Mouse (Mus musculus): Measurements from ENCODE around the gene Tnfsf10.

Tnfsf10 gene

DNA sequence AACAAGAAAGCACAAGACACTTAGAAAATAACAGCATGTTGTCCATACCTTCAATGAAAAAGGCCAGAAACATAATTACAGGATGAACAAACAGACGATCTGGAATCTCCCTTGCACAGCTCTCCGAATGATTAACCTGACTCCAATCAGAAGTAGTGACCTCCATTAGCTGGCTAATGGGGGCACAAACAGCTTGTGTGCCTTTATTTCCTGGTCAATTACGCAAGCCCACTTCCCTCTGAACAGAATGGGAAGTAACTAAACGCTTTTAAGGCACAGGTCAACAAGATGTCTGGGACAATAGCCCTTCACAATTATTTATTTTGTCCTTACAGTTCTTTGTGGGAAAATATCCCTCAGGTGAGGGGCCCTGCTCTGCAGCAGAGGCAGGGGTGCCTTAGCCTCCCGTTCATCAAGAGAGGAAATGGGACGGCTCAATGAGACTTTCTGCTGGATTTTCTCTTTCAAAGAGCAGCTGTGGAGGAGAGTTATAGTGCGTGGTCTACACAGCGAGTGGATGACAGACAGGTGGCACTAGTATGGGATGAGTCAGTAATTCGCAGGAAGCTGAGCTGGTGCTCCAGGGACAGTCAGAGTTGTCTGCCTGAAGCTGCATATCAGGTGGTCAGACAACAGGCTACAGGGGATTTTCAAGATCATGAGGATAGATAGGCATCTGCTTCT lies 14.3 kb upstream of the Tnfsf10 start:
- in situ Hi-C loops (cut with MboI; ENCODE audit: low sequenced_read_pairs), result no loop called here

DNA sequence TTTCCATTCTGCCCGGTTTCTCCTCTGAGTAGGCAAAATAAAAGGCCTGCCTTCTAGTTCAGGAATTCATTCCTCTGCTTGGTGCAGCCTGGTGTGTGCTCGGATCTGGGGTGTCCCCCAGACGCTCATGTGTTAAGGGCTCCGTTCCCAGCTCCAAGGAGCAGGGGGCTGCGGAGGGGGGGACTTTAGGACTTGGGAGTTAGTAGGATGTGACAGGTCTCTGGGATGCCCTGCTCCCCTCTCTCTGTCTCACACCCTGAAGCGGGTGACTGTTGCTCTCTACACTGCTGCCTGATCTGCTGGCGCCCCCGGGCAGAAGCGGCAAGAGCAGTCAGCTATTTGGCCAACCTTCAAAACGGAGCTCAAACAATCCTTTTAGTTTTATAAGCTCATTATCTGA lies 10.0 kb upstream of the Tnfsf10 start:
- in situ Hi-C loops (cut with MboI; ENCODE audit: low sequenced_read_pairs), result no loop called here

DNA sequence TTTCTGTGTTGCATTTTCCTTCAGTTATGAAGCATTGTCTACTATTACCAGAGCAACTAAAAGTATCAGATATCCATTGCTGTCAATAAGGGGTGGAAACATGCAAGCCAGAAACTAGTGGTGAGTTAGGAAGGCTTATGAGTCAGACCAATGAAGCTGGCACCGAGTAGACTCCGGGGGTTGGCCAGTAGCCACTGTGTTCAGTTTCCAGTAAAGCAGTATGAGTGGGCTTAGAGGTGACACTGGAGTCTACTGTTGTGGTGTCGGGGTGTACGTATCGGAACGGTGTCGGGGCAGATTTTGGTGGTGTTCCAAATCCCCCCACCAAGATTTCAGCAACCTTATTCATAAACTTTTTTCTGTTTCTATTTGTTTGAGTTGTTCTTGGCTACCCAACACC lies 5.9 kb upstream of the Tnfsf10 start:
- in situ Hi-C loops (cut with MboI; ENCODE audit: low sequenced_read_pairs), result no loop called here

DNA sequence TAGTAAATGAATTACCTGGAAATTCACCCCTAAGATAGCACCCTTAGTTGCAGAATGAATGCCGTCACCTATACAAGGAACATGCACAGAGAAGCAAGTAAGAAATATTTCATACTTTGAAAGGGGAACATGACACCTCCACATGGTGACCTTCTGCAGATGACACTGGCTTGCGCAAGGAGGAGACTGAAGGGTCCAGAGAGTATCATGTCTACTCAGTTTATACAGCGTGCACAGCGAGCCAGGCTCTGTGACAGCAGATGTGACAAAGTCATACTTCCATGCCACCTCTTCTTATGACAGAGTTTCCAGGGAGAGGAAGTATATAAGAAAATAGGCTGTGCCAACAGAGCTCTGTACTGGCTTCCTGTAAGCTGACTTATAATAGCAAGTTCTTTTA lies 5.4 kb upstream of the Tnfsf10 start:
- in situ Hi-C loops (cut with MboI; ENCODE audit: low sequenced_read_pairs), result no loop called here

DNA sequence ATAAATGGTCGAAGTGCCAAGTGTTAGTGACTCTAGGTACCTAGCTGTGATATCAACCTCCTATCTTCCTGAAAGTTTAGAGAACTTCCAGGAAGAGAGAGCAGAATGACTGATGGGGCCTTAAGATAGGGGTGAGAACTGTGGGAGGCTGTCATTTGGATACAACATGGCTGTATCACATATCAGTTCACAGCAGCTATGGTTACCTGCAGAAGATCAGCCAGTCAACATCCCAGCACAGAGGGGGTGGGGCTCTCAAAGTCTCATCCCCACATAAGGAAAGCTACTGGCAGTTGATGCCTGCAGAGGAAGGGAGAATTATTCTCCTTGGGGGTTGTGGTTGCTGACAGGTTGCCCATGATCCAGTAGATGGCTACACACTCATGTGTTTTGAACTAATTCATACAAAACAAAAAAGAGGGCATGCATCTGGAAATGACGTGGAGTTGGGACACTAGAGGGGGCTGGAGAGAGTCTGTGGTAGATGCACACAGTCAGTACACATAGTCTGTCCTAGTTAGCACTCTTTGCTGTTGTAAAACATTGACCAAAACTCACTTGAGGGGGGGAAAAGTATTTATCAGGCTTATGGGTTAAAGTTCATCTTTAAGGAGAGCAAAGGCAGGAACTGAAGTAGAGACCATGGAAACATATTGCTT lies 2.2 kb upstream of the Tnfsf10 start:
- in situ Hi-C loops (cut with MboI; ENCODE audit: low sequenced_read_pairs), result no loop called here

DNA sequence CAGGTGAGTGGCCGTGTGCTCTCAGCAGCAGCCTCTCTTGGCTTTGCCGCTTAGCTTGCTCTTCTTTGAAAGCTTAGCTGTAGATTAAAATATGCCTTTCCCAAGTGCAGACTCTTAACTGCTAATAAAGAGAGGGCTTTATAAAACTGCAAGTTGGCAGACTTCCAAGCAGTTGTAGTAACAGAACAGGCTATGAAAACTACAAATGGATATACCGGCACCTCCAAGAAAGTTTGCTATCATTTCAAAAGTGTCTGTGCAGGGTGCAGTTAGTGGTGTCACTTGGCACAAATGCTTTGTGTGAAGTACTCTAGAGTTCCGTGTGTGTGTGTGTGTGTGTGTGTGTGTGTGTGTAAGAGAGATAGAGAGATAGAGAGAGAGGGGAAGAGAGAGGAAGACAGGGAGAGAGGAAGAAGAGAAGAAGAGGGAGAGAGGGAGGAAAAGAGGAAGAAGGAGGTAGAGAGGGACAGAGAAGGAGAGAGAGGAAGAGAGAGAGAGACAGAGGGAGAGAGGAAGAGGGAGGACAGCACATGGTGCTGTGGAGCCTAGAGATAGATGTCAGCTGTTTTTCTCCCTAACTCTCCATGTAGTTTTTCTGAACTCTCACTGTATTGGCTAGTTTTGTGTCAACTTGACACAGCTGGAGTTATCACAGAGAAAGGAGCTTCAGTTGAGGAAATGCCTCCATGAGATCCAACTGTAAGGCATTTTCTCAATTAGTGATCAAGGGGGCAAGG lies 628 bp downstream of the Tnfsf10 start:
- in situ Hi-C loops (cut with MboI; ENCODE audit: low sequenced_read_pairs), result no loop called here

DNA sequence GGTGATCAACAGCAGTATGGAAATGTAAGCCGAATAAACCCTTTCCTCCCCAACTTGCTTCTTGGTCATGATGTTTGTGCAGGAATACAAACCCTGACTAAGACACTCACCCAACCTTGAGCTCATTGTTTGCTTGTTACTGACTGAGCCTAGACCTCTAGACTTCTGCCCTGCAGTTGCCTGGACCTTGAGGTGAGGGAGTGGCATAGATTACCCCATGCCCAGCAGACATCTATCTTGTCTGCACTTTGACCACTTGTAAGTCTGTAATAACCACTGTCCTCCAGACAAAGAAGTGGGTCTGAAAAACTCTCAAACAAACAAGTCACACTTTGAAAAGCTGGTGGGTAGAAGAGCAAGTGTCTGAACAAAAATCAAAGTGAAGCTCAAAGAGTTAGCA lies 2.8 kb downstream of the Tnfsf10 start:
- in situ Hi-C loops (cut with MboI; ENCODE audit: low sequenced_read_pairs), result no loop called here

DNA sequence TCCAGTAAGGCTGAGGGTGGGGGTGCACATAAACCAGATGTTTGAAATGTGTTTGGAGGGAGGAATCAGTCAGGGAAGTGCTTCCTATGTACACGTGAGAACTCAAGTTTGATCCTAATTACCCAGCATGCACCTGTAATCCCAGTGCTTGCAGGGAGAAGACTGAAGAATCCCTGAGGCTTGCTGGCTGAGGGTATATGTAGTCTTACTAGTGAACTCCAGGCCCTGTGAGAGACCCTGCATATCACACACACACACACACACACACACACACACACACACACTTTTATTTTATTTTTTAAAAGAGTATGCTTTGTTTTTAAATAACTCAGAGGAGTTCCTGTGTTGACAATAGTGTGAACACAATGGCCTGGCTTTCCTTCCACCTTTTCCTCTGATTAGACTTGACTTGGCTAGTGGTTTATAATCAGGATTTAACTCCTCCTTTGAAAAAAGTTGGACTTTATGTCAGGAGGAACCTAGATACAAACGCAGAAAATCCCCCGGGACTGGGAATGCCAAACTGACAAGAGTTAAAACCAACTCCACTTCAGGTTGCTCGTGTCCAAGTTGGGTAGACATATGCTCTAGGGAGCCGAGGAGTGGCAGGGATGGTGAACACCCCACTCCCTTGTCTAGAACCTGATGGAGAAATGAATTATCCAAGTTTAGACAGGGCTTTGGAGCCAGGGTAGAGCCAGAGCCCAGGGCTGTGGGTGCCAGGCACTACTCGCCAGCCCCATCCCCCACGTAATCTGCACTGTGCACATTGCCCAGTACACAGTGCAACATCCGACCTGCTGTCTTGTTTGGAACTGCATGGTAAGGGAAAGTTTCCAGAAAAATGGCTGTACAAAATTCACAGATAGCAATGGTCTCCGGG lies 4.0 kb downstream of the Tnfsf10 start:
- in situ Hi-C loops (cut with MboI; ENCODE audit: low sequenced_read_pairs), result no loop called here

DNA sequence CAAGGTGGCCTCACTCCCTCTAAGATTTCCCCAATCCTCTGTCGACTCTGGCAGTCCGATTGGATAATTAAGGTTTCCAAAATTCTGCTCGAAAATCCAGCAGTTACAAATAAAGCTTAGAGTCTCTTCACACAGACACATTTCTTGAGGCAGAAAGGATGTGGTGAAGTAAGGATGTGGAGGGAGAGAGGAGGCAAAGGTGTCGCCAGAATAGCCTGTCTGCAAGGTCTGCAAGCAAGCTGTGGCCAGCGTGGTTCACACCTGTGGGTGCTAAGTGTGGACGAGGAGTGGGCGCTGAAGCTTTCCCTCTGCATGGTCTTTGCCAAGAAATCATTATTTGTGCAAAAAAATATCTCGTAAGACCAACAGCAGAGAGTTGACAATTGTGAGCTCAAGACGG lies 5.8 kb downstream of the Tnfsf10 start:
- in situ Hi-C loops (cut with MboI; ENCODE audit: low sequenced_read_pairs), result no loop called here

DNA sequence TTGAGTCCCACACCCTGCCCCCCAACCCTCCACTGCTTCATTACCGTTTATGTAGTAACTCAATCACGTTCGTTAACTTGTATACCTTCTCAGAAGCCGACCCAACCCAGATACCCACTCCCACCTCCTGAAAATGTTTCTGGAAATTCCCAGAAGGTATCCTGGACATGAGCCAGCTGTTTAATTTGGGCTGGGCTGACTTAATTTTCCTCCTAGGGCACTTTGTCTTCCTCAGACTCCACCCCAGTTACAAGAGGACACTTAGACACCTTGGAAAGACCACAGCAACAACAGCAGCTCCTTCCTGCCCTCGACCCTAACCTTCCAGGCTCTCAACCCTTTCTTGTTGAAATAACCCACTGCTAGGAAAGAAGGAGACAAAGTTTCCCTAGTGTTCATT lies 6.7 kb downstream of the Tnfsf10 start:
- in situ Hi-C loops (cut with MboI; ENCODE audit: low sequenced_read_pairs), result no loop called here

DNA sequence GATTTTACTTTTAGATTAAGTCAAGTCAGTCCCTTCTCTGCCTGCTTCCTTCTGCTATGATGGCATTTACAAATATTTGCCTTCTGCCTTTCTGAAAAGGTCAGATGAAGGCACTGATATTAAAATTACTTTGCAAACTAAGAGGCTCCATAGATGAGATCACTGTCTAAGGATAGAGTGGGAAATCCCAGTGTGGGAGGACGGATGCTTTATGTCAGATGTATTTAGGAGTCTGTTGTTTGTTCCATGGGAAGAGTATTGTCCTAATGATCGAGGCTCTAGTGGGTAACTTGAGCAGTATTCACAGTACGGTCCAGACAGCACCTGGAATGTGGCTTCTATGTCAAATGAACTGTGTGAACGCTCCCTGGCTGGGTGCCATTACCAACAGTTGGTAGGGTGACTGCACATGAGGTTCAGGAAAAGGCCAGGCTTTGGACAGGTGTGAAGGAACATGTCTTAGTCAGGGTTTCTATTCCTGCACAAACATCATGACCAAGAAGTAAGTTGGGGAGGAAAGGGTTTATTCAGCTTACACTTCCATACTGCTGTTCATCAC lies 9.9 kb downstream of the Tnfsf10 start:
- in situ Hi-C loops (cut with MboI; ENCODE audit: low sequenced_read_pairs), result no loop called here

DNA sequence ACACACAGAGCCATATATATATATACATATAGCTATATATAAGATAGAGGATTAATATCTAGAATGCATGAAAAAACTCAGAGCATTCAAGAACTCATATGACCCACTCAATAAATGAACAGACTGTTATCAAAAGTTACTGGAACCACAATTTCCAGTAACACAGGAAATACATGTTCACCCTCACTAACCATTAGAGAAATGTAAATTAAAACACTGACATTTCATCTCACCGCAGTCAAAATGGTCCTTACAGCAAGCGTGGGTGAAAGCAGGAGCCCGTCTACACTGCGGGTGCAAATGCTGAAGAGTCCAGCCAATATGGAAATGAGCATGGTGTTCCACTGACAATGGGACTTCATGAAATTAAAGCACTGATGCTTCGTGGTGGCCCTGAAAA lies 13.9 kb downstream of the Tnfsf10 start:
- in situ Hi-C loops (cut with MboI; ENCODE audit: low sequenced_read_pairs), result no loop called here

DNA sequence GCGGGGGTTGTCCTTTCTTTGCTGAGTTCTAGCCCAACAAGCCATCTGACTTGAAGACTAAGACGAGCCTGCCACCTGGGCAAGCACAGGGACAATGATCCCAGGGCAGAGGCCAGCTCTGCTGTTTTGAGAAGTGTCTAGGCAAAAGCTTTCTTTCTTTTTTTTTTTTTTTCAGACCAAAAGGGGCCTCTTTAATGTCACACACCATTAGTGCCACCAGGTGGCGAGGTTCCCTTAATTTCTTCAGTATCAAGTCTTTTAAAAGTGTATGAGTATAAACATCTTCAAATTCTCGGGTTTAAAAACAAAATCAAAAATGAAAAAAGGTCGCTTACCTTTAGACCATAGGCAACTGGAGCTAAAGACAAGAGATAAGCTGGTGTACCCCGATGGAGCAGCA lies 21.6 kb downstream of the Tnfsf10 start:
- in situ Hi-C loops (cut with MboI; ENCODE audit: low sequenced_read_pairs), result no loop called here

DNA sequence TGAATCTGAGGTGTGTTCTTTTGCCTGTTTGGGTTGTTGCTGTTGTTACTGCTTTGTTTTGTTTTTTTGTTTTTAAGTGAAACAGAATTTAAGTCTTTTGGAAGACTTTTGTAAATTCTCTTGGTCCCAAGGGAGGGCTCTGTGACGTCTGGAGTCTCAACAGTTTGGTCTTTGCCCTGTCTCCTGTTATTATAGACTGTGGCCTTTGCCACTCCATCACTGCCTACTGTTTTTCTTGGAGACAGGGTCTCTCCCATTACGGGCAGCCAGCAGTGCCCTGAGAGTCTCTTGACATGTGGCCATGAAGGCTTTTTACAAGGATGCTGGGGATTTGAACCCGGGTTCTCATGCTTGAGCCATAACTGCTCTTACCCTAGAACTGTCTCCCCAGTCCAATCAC lies 22.1 kb downstream of the Tnfsf10 start:
- in situ Hi-C loops (cut with MboI; ENCODE audit: low sequenced_read_pairs), result no loop called here

DNA sequence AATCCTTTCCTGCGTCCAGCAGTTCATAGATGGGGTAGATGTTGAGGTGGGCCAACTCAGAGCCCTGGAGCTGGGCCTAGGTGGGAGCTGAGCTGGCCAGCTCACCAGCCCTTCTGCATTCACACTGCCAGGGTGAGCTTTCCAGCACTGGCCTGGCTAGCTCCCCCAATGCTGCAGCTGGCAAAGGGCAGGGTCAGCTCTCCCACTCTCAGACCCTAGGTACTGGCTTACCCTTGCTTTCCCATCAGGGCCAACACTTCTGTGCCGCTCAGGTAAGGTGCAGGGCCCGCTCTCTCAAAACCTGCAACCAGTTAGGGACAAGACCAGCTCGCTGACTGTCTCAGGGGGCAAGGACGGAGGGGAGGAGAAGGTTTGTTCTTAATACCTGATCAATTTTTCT lies 23.9 kb downstream of the Tnfsf10 start:
- in situ Hi-C loops (cut with MboI; ENCODE audit: low sequenced_read_pairs), result no loop called here

DNA sequence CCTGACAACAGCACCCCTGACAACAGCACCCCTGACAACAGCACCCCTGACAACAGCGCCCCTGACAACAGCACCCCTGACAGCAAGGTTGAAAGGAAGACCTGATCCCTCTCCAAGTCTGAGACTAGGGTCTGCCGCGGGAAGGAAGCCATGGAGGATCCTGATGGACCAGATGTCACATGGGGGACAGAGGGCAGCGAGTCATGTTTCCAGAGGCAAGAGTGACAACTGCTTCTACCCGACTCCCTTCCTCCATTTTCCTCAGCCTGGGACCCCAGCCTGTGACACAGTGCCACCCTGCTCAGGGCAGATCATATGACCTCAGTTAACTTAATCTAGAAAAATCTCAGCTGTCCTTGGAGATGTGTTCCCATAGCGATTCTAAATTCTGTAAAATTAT lies 25.6 kb downstream of the Tnfsf10 start:
- in situ Hi-C loops (cut with MboI; ENCODE audit: low sequenced_read_pairs), result no loop called here

DNA sequence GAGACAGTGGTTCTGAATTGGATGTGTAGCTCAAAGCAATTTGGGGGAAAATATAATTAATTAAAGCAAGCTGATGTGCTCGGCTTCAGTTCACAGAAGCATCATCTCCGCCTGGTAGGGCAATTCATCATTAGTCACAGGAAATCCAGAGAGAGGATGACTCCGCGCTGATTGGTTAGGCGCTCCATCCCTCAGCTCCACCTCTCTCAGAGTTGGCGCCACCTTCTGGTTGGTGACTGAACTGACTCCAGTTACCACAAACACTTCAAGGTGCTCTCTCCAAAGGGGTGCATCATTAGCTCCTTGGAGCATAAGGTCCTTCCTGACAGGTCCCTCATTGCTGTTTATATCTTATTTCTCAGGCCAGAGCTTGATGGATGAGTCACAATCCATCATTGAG lies 28.7 kb downstream of the Tnfsf10 start:
- in situ Hi-C loops (cut with MboI; ENCODE audit: low sequenced_read_pairs), result no loop called here

DNA sequence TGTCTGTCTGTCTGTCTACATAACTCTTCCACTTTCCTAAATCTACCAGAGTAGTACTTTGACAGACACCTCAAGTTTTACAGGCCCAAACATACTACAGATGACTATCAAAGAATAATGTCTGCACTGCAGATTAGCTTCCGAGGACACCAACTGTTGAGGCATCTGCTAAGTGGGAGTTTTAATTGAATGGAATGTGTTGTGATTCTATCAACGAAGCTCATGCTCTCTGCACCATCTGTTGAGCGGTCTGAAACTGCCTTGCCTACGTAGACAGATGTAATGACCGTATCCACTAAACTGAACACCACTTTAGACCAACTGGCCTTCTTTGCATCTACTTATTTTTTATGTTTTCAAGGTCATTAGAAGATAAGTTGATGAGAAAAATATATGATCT lies 31.6 kb downstream of the Tnfsf10 start:
- in situ Hi-C loops (cut with MboI; ENCODE audit: low sequenced_read_pairs), result no loop called here

DNA sequence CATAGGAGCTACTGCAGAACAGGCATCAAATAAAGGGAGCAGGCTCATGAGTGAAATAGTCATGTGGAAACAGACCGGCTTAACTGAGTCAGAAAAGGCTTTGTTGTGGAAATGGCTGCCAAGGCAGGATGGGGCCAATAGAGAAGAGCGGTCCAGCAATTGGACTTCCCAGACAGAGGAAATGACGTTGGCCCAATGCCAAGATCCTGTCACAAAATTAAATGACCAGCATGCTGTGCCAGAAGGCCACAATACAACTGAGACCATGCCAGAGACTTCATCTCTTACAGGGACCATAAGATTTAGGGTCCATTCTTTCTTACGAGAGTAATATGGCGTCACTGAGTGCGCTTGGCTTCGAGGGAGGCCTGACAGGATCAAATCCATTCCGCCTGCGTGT lies 34.3 kb downstream of the Tnfsf10 start:
- in situ Hi-C loops (cut with MboI; ENCODE audit: low sequenced_read_pairs), result no loop called here

DNA sequence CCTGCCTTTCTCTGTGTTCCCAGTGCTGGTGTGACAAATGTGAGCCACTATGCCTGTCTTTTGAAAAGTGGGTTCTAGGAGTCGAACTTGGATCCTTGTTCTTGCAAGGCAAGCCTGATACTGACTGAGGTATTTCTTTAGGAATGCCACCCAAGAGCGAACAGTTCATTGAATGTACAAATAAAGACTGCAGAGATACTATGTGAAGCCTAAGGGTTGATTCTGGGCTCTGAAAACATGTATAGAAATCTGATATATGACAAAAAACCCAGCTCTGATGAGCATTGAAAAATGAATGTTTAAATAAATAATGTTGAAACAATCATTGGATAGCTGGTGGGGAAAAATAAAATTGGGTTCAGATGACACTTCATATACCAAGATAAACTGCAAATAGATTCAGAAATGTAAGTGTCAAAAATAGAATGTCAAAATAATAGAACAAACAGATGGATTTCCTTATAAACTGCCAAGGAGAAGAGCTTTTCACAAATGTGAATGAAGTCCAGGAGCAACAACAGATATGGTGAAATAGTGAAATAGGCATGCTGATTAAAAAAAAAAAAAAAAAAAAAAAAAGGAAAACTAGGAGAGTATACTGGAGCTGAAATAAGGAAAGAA lies 42.4 kb downstream of the Tnfsf10 start:
- in situ Hi-C loops (cut with MboI; ENCODE audit: low sequenced_read_pairs), result no loop called here

DNA sequence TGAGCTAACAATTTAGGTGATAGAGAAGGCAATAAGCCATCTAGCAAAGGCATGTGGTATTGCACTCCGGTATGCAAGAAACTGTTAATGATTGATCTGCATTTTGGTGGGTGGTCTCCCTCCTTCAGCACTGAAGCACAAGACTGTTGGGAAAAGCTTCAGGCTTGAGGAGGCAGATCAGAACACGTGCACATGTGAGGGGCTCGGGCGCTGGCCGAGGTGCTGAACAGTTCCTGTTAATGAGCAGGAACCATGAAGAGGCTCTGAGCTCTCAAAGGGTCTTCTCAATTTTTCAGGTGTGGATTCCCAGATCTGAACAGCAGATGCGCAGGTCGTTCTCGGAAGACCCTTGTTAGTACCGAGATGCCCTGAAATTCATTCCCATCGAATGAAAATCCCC lies 53.3 kb downstream of the Tnfsf10 start:
- in situ Hi-C loops (cut with MboI; ENCODE audit: low sequenced_read_pairs), result no loop called here

Measured in CH12F3 (cell line).